Mouse (Mus musculus) forebrain, embryonic 12.5 days (tissue): Measurements from ENCODE around the gene Pycr1. TPM values are rescaled to one million over a fixed set of nuclear protein-coding genes. Genes with fewer than 3 reads are reported as not detected.
A peak's percentile ranks its signal among the peaks of the same experiment; 100 is the strongest.

Experiments used
- ATAC-seq: fragments of 200-750 bp; cut with Nextera tagmentation; 2 replicates; pipeline ENCODE4 v1.8.0; 2017; ENCODE audit warnings: moderate TSS enrichment; ENCODE audit not compliant: low FRiP score
- H3K27ac ChIP-seq: fragments of 300-500 bp; sonication (generic); 2 replicates; pipeline ENCODE4 v1.5.1; 2016; ENCODE audit warnings: mild to moderate bottlenecking
- H3K27me3 ChIP-seq: fragments of 300-500 bp; sonication (generic); 2 replicates; pipeline ENCODE4 v1.6.1; 2016; ENCODE audit warnings: mild to moderate bottlenecking
- H3K36me3 ChIP-seq: fragments of 300-500 bp; sonication (generic); replicated peaks from 2 replicates; pipeline ENCODE4 v1.6.1; 2016; ENCODE audit warnings: mild to moderate bottlenecking
- H3K4me1 ChIP-seq: fragments of 300-500 bp; sonication (generic); 2 replicates; pipeline ENCODE4 v1.6.1; 2016
- H3K4me2 ChIP-seq: fragments of 300-500 bp; sonication (generic); 2 replicates; pipeline ENCODE4 v1.6.1; 2016; ENCODE audit warnings: mild to moderate bottlenecking, moderate library complexity
- H3K4me3 ChIP-seq: fragments of 300-500 bp; sonication (generic); replicated peaks from 2 replicates; pipeline ENCODE4 v1.5.1; 2016; ENCODE audit warnings: mild to moderate bottlenecking
- H3K9ac ChIP-seq: fragments of 300-500 bp; sonication (generic); 2 replicates; pipeline ENCODE4 v1.6.1; 2016; ENCODE audit warnings: mild to moderate bottlenecking
- H3K9me3 ChIP-seq: fragments of 300-500 bp; sonication (generic); 2 replicates; pipeline ENCODE4 v1.6.1; 2016
- WGBS: fragments of 180-500 bp; shearing (Covaris S2); methylation state at CpG from one replicate; pipeline ENCODE4 v1.1.7; 2016; 5-methylcytosine and 5-hydroxymethylcytosine counted together
- polyA plus RNA-seq: library from polyadenylated mRNA; unstranded; fragments of >200 nt; fragmentation: Nextera tagmentation; extraction: Ambion mirVana; gene quantifications from 2 replicates; pipeline ENCODE4 v1.2.1, GENCODE M21; 2016

The Pycr1 gene
- polyA plus RNA-seq, 1 experiment from 2014 or later = 32.5 TPM

- H3K4me1 ChIP-seq = peaks cover 18% of the 10 kb centered on the region
- peak within 1 kb of the TSS; percentile 81 for H3K9ac ChIP-seq
- peak; percentile 97 for ATAC-seq
- H3K36me3 ChIP-seq = peaks cover 7% of the 10 kb centered on the region
- WGBS = 2% methylated on average over 63 of the region's 83 CpGs
- peak within 1 kb of the TSS; percentile 83 for H3K4me3 ChIP-seq
- H3K9me3 ChIP-seq = no peaks in the 10 kb centered on the region
- peak within 1 kb of the TSS; percentile 88 for H3K4me2 ChIP-seq
- peak within 1 kb of the TSS; percentile 91 for H3K27ac ChIP-seq
- H3K27me3 ChIP-seq = no peaks in the 10 kb centered on the region
Observed at GRCm38 (mm10) chr11:120672687-120673593, 29.4 kb upstream of the Pycr1 start, which contains the start of gene Aspscr1. Gene Aspscr1, plus strand, starts transcription at chr11:120672973.

GRCm38 (mm10) chr11:120666617-120667016, 23.0 kb upstream of the Pycr1 start:
- H3K27me3 ChIP-seq = peaks cover 46% of the 10 kb centered on the region
- no peaks in the 10 kb centered on the region for H3K36me3 ChIP-seq
- WGBS = 8% methylated on average over 3 of the region's 3 CpGs
- no peak overlapping the region for H3K4me3 ChIP-seq
- H3K9me3 ChIP-seq = no peaks in the 10 kb centered on the region
- H3K4me2 ChIP-seq = no peak overlapping the region
- ATAC-seq = no peak
- H3K4me1 ChIP-seq = peaks cover 5% of the 10 kb centered on the region; the same call in 1 of the 2 replicates
- no peak overlapping the region for H3K27ac ChIP-seq
- H3K9ac ChIP-seq = no peak overlapping the region

- H3K4me2 ChIP-seq = no peak overlapping the region
- no peak overlapping the region for H3K4me3 ChIP-seq
- no peaks in the 10 kb centered on the region for H3K36me3 ChIP-seq
- H3K9ac ChIP-seq = no peak overlapping the region
- peaks cover 15% of the 10 kb centered on the region for H3K4me1 ChIP-seq
- H3K27me3 ChIP-seq = peaks cover 59% of the 10 kb centered on the region
- H3K9me3 ChIP-seq = no peaks in the 10 kb centered on the region
- ATAC-seq = no peak
- 86% methylated on average over 3 of the region's 3 CpGs for WGBS
- H3K27ac ChIP-seq = no peak overlapping the region
Observed at GRCm38 (mm10) chr11:120665406-120665805, 21.8 kb upstream of the Pycr1 start.

- Histone ChIP-seq H3K9me3 (no peaks in the 10 kb centered on the region), H3K4me1 (peaks cover 29% of the 10 kb centered on the region), H3K4me3 (no peak overlapping the region), H3K27ac (no peak overlapping the region), H3K4me2 (no peak overlapping the region), H3K36me3 (no peaks in the 10 kb centered on the region), H3K27me3 (peaks cover 75% of the 10 kb centered on the region), H3K9ac (no peak overlapping the region)
- no peak for ATAC-seq
- 59% methylated on average over 5 of the region's 5 CpGs for WGBS
Observed at GRCm38 (mm10) chr11:120663714-120664113, 20.1 kb upstream of the Pycr1 start.

GRCm38 (mm10) chr11:120662759-120663158, 19.2 kb upstream of the Pycr1 start:
- Histone ChIP-seq H3K9me3 (no peaks in the 10 kb centered on the region), H3K4me1 (peaks cover 29% of the 10 kb centered on the region), H3K4me2 (no peak overlapping the region), H3K27ac (no peak overlapping the region), H3K9ac (no peak overlapping the region), H3K27me3 (peaks cover 85% of the 10 kb centered on the region), H3K4me3 (no peak overlapping the region), H3K36me3 (no peaks in the 10 kb centered on the region)
- ATAC-seq = no peak
- 49% methylated on average over 6 of the region's 6 CpGs for WGBS

- Histone ChIP-seq H3K9ac (peak within 1 kb of the TSS; percentile 33; the same call in 1 of the 2 replicates), H3K36me3 (no peaks in the 10 kb centered on the region), H3K27me3 (peaks cover 95% of the 10 kb centered on the region), H3K4me3 (peak within 1 kb of the TSS; percentile 41), H3K9me3 (no peaks in the 10 kb centered on the region), H3K27ac (no peak within 1 kb of the TSS), H3K4me1 (peaks cover 23% of the 10 kb centered on the region), H3K4me2 (peak within 1 kb of the TSS; percentile 60)
- 1% methylated on average over 35 of the region's 35 CpGs for WGBS
- no peak for ATAC-seq
Observed at GRCm38 (mm10) chr11:120661076-120661460, 17.5 kb upstream of the Pycr1 start, which contains the start of gene Notum. Gene Notum, minus strand, starts transcription at chr11:120661175.

GRCm38 (mm10) chr11:120660301-120661075, 16.9 kb upstream of the Pycr1 start:
- H3K9ac ChIP-seq = peak overlapping the region; percentile 33; the same call in 1 of the 2 replicates
- H3K27ac ChIP-seq = no peak overlapping the region
- H3K4me3 ChIP-seq = peak overlapping the region; percentile 41
- H3K36me3 ChIP-seq = no peaks in the 10 kb centered on the region
- 0 out of 2 replicates have a peak, but pooled peaks have one; percentile 36 for ATAC-seq
- peaks cover 97% of the 10 kb centered on the region for H3K27me3 ChIP-seq
- peak overlapping the region; percentile 60 for H3K4me2 ChIP-seq
- under 1% methylated on average over 82 of the region's 95 CpGs for WGBS
- H3K9me3 ChIP-seq = no peaks in the 10 kb centered on the region
- H3K4me1 ChIP-seq = peaks cover 23% of the 10 kb centered on the region

GRCm38 (mm10) chr11:120659509-120660300, 16.1 kb upstream of the Pycr1 start:
- H3K27me3 ChIP-seq = peaks cover 93% of the 10 kb centered on the region
- 0 out of 2 replicates have a peak, but pooled peaks have one; percentile 6 for ATAC-seq
- peaks cover 23% of the 10 kb centered on the region for H3K4me1 ChIP-seq
- H3K4me3 ChIP-seq = peak overlapping the region; percentile 41
- peak overlapping the region; percentile 60 for H3K4me2 ChIP-seq
- 3% methylated on average over 45 of the region's 50 CpGs for WGBS
- no peaks in the 10 kb centered on the region for H3K36me3 ChIP-seq
- no peak overlapping the region for H3K27ac ChIP-seq
- H3K9ac ChIP-seq = peak overlapping the region; percentile 33; the same call in 1 of the 2 replicates
- no peaks in the 10 kb centered on the region for H3K9me3 ChIP-seq

- Histone ChIP-seq H3K4me3 (no peak overlapping the region), H3K9me3 (no peaks in the 10 kb centered on the region), H3K27me3 (peaks cover 95% of the 10 kb centered on the region), H3K9ac (no peak overlapping the region), H3K36me3 (no peaks in the 10 kb centered on the region), H3K27ac (no peak overlapping the region), H3K4me1 (peaks cover 23% of the 10 kb centered on the region), H3K4me2 (no peak overlapping the region)
- ATAC-seq = no peak
- WGBS = 5% methylated on average over 24 of the region's 24 CpGs
Observed at GRCm38 (mm10) chr11:120658876-120659410, 15.4 kb upstream of the Pycr1 start.

- no peak overlapping the region for H3K9ac ChIP-seq
- no peaks in the 10 kb centered on the region for H3K9me3 ChIP-seq
- H3K27ac ChIP-seq = no peak overlapping the region
- H3K36me3 ChIP-seq = no peaks in the 10 kb centered on the region
- 85% methylated on average over 4 of the region's 4 CpGs for WGBS
- ATAC-seq = no peak
- peaks cover 23% of the 10 kb centered on the region for H3K4me1 ChIP-seq
- H3K4me3 ChIP-seq = no peak overlapping the region
- H3K4me2 ChIP-seq = no peak overlapping the region
- H3K27me3 ChIP-seq = peaks cover 79% of the 10 kb centered on the region
Observed at GRCm38 (mm10) chr11:120657301-120657700, 13.7 kb upstream of the Pycr1 start.

GRCm38 (mm10) chr11:120654741-120655140, 11.2 kb upstream of the Pycr1 start:
- Histone ChIP-seq H3K27me3 (peaks cover 61% of the 10 kb centered on the region), H3K4me1 (peaks cover 7% of the 10 kb centered on the region)
- 75% methylated on average over 3 of the region's 3 CpGs for WGBS

More at GRCm38 (mm10) chr11:120654741-120655140, 11.2 kb upstream of the Pycr1 start:
- no peak overlapping the region for H3K27ac ChIP-seq
- no peak overlapping the region for H3K9ac ChIP-seq
- no peaks in the 10 kb centered on the region for H3K9me3 ChIP-seq
- no peaks in the 10 kb centered on the region for H3K36me3 ChIP-seq
- no peak overlapping the region for H3K4me3 ChIP-seq
- ATAC-seq = no peak
- no peak overlapping the region for H3K4me2 ChIP-seq
